Mouse (Mus musculus): ENCODE data around the gene Slc34a1.

DNA sequence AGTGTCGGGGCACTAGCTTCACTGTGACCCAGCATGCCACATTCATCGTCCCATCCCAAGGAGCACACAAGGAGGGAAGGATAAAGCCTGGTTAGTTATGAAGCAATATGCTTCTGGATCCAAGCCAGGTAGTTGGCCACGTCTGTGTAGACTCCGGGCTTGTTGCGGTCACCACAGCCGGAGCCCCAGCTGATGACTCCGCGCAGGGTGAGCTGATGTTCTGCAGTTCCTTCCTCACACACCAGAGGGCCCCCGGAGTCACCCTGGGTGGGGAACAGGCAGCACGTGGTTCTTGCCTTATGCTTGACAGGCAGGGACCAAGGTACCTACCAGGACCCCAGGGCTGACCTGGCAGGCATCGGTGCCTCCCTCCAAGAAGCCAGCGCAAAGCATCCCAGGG is 20.0 kb downstream of the Slc34a1 start:
- TF ChIP-seq CTCF (conservative IDR thresholded peaks at IDR 0.05; ENCODE audit: low read length) = peak; percentile 84
- no peak for TF ChIP-seq POU5F1 (IDR thresholded peaks at IDR 0.05; ENCODE audit: borderline replicate concordance, low read length)
